In genomic region chr4:98322223-98322622, GRCm38 (mm10) we compare ENCODE assay signal across 8 mouse cellular contexts.
A peak's percentile ranks its signal among the peaks of the same experiment; 100 is the strongest.
DNase-seq lines count a peak whose midpoint lies in the region; ATAC-seq and TF ChIP-seq lines count a peak whose summit lies in the region.

No protein-coding gene starts in this region.

- H3K36me3 ChIP-seq in ES-E14 (ENCODE audit: control insufficient read depth, insufficient read depth, low read length, poor library complexity, severe bottlenecking): no peaks in the 10 kb centered on the region
- H3K36me3 ChIP-seq in forebrain, embryonic 16.5 days (ENCODE audit: control insufficient read depth, insufficient read depth): no peaks in the 10 kb centered on the region
- H3K36me3 ChIP-seq in neural tube, embryonic 15.5 days: no peaks in the 10 kb centered on the region

- peak; percentile 99 for TF ChIP-seq CTCF in layer of hippocampus, adult 2 months (conservative IDR thresholded peaks at IDR 0.05)
- TF ChIP-seq CTCF in lung, adult 2 months (IDR thresholded peaks at IDR 0.05; ENCODE audit: insufficient read depth, low read length): peak; percentile 81

- under 1% methylated on average over 29 of the region's 29 CpGs for WGBS in forebrain, embryonic 16.5 days
- WGBS in lung, adult 2 months: under 1% methylated on average over 29 of the region's 29 CpGs
- WGBS in neural tube, embryonic 15.5 days: under 1% methylated on average over 29 of the region's 29 CpGs

- no peaks in the 10 kb centered on the region for H3K4me1 ChIP-seq in ES-E14 (ENCODE audit: control insufficient read depth in 2 of 2, insufficient read depth in 2 of 2, low read length in 2 of 2, poor library complexity in 1 of 2)
- peaks cover 15% of the 10 kb centered on the region for H3K4me1 ChIP-seq in forebrain, embryonic 16.5 days (replicated peaks; ENCODE audit: control insufficient read depth, insufficient read depth, low read length)
- H3K4me1 ChIP-seq in lung, adult 2 months (ENCODE audit: control insufficient read depth, insufficient read depth, low read length): no peaks in the 10 kb centered on the region
- H3K4me1 ChIP-seq in neural tube, embryonic 15.5 days: peaks cover 16% of the 10 kb centered on the region

- H3K4me3 ChIP-seq in ES-E14 (ENCODE audit: insufficient read depth in 1 of 2, low read depth in 1 of 2, low read length in 2 of 2, poor library complexity in 1 of 2, severe bottlenecking in 1 of 2): peak overlapping the region; percentile 22 to 74; a peak in 3 of 4 replicates
- H3K4me3 ChIP-seq in forebrain, embryonic 16.5 days (replicated peaks; ENCODE audit: low read length): peak overlapping the region; percentile 44
- H3K4me3 ChIP-seq in layer of hippocampus, adult 2 months: peak overlapping the region; percentile 71
- peak overlapping the region; percentile 51 for H3K4me3 ChIP-seq in lung, adult 2 months (replicated peaks; ENCODE audit: extremely low read depth, low read depth, low read length)
- H3K4me3 ChIP-seq in neural tube, embryonic 15.5 days (replicated peaks): peak overlapping the region; percentile 44

- intact Hi-C loops in heart, postnatal 36 days (cut with DNase I): loop anchor here (1.0 to 5.0 kb wide), 10 partner anchors 65 to 757 kb away; no protein-coding TSS in a partner anchor

- peak; percentile 95 for ATAC-seq in forebrain, embryonic 16.5 days
- ATAC-seq in neural tube, embryonic 15.5 days (ENCODE audit: low FRiP score): peak; percentile 94

- H3K27ac ChIP-seq in ES-E14 (ENCODE audit: insufficient read depth, low read depth, low read length, poor library complexity, severe bottlenecking): no peak overlapping the region
- peak overlapping the region; percentile 93 for H3K27ac ChIP-seq in forebrain, embryonic 16.5 days (ENCODE audit: low read length)
- peak overlapping the region; percentile 93 for H3K27ac ChIP-seq in layer of hippocampus, adult 2 months
- peak overlapping the region; percentile 86 for H3K27ac ChIP-seq in neural tube, embryonic 15.5 days (replicated peaks)

- peak; percentile 55 for DNase-seq in ES-E14 (ENCODE audit: low read depth, low spot score)
- peak; percentile 92 to 97 for DNase-seq in cerebellum, adult 18-20 months
- DNase-seq in heart, postnatal 36 days: peak; percentile 96 to 97
- DNase-seq in layer of hippocampus, adult 2 months (ENCODE audit: low spot score in 2 of 2): peak; percentile 93 to 96
- DNase-seq in lung, adult 2 months: peak; percentile 90
- DNase-seq in testis, postnatal 10 days (ENCODE audit: low spot score): peak; percentile 98

- TF ChIP-seq POLR2A in lung, adult 2 months (IDR thresholded peaks at IDR 0.05; ENCODE audit: borderline replicate concordance, extremely low read depth, low read depth, low read length): peak; percentile 65; the same call in 1 of the 2 replicates

- no peak overlapping the region for H3K9ac ChIP-seq in ES-E14 (ENCODE audit: insufficient read depth, low read depth, low read length, poor library complexity, severe bottlenecking)
- H3K9ac ChIP-seq in forebrain, embryonic 16.5 days (replicated peaks; ENCODE audit: low read depth, low read length): peak overlapping the region; percentile 56
- peak overlapping the region; percentile 58 for H3K9ac ChIP-seq in neural tube, embryonic 15.5 days (replicated peaks)

- peak overlapping the region; percentile 58 for H3K4me2 ChIP-seq in forebrain, embryonic 16.5 days (ENCODE audit: low read length)
- peak overlapping the region; percentile 83 for H3K4me2 ChIP-seq in neural tube, embryonic 15.5 days

- in situ Hi-C loops in ES-E14 (cut with MboI; ENCODE audit: low sequenced_read_pairs in 2 of 2, unreplicated experiment in 2 of 2): no loop called here

- no peaks in the 10 kb centered on the region for H3K27me3 ChIP-seq in forebrain, embryonic 16.5 days (replicated peaks; ENCODE audit: control insufficient read depth, insufficient read depth, low read length)
- H3K27me3 ChIP-seq in neural tube, embryonic 15.5 days (replicated peaks): no peaks in the 10 kb centered on the region; the same call in 1 of the 2 replicates

- H3K9me3 ChIP-seq in ES-E14 (ENCODE audit: control insufficient read depth, insufficient read depth, low read depth, low read length): no peaks in the 10 kb centered on the region
- peaks cover 6% of the 10 kb centered on the region; the same call in 1 of the 2 replicates for H3K9me3 ChIP-seq in forebrain, embryonic 16.5 days (ENCODE audit: control insufficient read depth, low read length)
- H3K9me3 ChIP-seq in neural tube, embryonic 15.5 days (replicated peaks): no peaks in the 10 kb centered on the region

TF ChIP-seq in ES-E14, 5 proteins besides CTCF, POLR2A, EP300 and RAD21:
- TF ChIP-seq CHD2 (IDR thresholded peaks at IDR 0.05; ENCODE audit: low read depth, low read length): no peak
- 0 out of 2 replicates have a peak, but pooled peaks have one; percentile 11 for TF ChIP-seq MAFK (IDR thresholded peaks at IDR 0.05; ENCODE audit: insufficient read depth, low read depth, low read length)
- no peak for TF ChIP-seq ZNF384 (IDR thresholded peaks at IDR 0.05; ENCODE audit: low read depth, low read length)
- peak; percentile 87 for TF ChIP-seq ZC3H11A (IDR thresholded peaks at IDR 0.05; ENCODE audit: borderline replicate concordance, low read depth, low read length)
- TF ChIP-seq HCFC1 (IDR thresholded peaks at IDR 0.05; ENCODE audit: borderline replicate concordance, insufficient read depth, low read length): 0 out of 2 replicates have a peak, but pooled peaks have one; percentile 32
